Mouse (Mus musculus) ES-E14 (cell line): ENCODE measurements at regions not wholly inside any gene's neighbourhood (a gene's known extent, or its start where the extent isn't known, plus 50 kb on each side); places are given as distances from the start of the nearest gene placed in this dataset.

Experiments
- CHD2 ChIP-seq: IDR thresholded peaks from 2 replicates; pipeline ENCODE4 v1.6.1; 2014; ENCODE audit warnings: mild to moderate bottlenecking, low read depth, low read length, inconsistent platforms
- HCFC1 ChIP-seq: IDR thresholded peaks from 2 replicates; pipeline ENCODE4 v1.6.1; 2012; ENCODE audit warnings: low read length, inconsistent platforms, borderline replicate concordance; ENCODE audit not compliant: insufficient read depth
- MAFK ChIP-seq: IDR thresholded peaks from 2 replicates; pipeline ENCODE4 v1.6.1; 2014; ENCODE audit warnings: mild to moderate bottlenecking, low read depth, low read length, inconsistent platforms; ENCODE audit not compliant: insufficient read depth
- ZC3H11A ChIP-seq: IDR thresholded peaks from 2 replicates; pipeline ENCODE4 v1.6.1; 2012; ENCODE audit warnings: low read depth, mild to moderate bottlenecking, inconsistent platforms, low read length, borderline replicate concordance
- ZNF384 ChIP-seq: IDR thresholded peaks from 2 replicates; pipeline ENCODE4 v1.6.1; 2012; ENCODE audit warnings: low read depth, low read length, inconsistent platforms

DNA sequence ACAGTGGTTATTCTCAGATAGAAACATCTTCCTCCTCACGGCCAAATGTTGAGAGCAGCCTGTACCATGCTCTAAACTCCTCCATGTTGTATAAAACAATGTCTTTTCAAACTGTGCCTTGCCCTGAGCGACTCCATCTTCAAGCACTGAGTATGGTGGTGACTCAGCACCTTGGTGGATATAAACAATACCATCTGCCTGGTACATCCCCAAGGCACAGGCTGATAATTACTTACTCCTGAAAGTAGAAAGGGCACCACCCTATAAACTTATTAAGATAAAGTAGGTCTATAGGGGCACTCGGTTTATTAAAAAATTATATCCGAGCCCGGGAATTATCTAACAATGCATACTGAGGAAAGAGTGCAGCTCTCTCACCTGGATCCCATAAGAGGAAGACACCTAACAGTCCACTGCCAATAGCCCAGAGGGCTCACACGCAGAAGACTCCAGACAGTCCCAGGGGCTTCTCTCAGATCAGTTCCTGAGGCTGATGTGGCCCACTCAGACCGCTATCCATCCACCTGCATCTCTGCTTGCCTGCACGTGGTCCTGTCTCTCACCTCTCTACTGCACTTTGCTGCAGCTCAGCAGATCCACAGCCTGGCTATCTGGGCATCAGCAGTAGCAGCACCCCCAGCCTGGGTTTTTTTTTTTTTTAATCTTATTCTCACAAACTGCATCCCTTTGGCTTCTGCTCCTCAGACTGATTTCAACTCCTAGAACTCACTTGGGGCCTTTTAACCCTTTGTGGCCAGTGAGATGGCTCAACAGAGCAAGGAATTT is 109.7 kb upstream of the Dlg1 start:
- no peak for TF ChIP-seq HCFC1
- no peak for TF ChIP-seq CHD2
- no peak for TF ChIP-seq ZC3H11A
- no peak for TF ChIP-seq ZNF384
- no peak for TF ChIP-seq MAFK
